In the genomic region with DNA sequence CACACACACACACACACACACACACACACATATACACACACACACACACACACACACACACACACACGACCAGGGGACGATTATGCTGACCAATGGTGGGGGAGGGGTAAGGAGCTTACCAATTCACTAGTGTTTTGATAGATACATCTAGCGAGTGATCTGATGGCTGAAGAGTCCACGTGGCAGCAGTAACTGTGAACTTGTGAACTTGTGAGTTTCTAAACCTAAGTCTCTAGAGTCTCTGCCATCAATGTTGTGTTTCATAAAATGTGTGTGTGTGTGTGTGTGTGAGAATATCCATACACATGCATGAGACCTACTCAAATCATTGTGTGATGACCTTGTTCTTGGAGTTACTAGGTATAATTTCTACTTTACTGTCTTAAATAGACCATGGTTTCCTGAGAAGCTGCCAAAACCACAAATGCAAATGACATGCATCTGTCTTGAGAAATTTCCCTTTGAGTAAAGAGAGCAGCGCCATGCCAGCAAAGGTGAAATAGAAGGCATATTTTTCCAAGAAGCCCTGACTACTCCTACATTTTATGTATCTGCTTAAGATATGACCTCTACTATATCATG, we compare ENCODE assay signal across 1 mouse cellular context.
TF ChIP-seq lines count a peak whose summit lies in the region.

No protein-coding gene starts in this region.

TF ChIP-seq in CH12.LX, 34 proteins besides CTCF, POLR2A, EP300 and RAD21 (continued from another document):
- no peak for TF ChIP-seq MAZ (IDR thresholded peaks at IDR 0.05; ENCODE audit: low read depth, low read length)
- no peak for TF ChIP-seq KAT2A (IDR thresholded peaks at IDR 0.05; ENCODE audit: insufficient replicate concordance, low read length)
- TF ChIP-seq MEF2A (IDR thresholded peaks at IDR 0.05; ENCODE audit: borderline replicate concordance, low read depth, low read length) = no peak
- no peak for TF ChIP-seq POLR2AphosphoS2 (IDR thresholded peaks at IDR 0.05; ENCODE audit: low read depth, low read length)
- no peak for TF ChIP-seq ZNF384 (IDR thresholded peaks at IDR 0.05; ENCODE audit: low read depth, low read length)
- peak; percentile 80 for TF ChIP-seq MYC (IDR thresholded peaks at IDR 0.05; ENCODE audit: low read depth, low read length)
- TF ChIP-seq HCFC1 (IDR thresholded peaks at IDR 0.05; ENCODE audit: low read depth, low read length) = no peak
- no peak for TF ChIP-seq ZKSCAN1 (IDR thresholded peaks at IDR 0.05; ENCODE audit: borderline replicate concordance, low read depth, low read length)
- no peak for TF ChIP-seq GABPA (IDR thresholded peaks at IDR 0.05; ENCODE audit: insufficient replicate concordance, low read depth, low read length)
- no peak for TF ChIP-seq PAX5 (IDR thresholded peaks at IDR 0.05; ENCODE audit: low read length)
- TF ChIP-seq UBTF (IDR thresholded peaks at IDR 0.05; ENCODE audit: low read depth, low read length) = no peak
- TF ChIP-seq NRF1 (IDR thresholded peaks at IDR 0.05; ENCODE audit: low read depth, low read length) = no peak
